Mouse (Mus musculus) myocyte (in vitro differentiated cells): ENCODE data around the gene Npsr1. TPM values are rescaled to one million over a fixed set of nuclear protein-coding genes. Genes with fewer than 3 reads are reported as not detected.

Experiments
- H3K27me3 ChIP-seq: one replicate; pipeline ENCODE4 v1.6.1; 2011; ENCODE audit not compliant: control insufficient read depth, insufficient read depth, insufficient read length
- H3K36me3 ChIP-seq: one replicate; pipeline ENCODE4 v1.6.1; 2011; ENCODE audit not compliant: control insufficient read depth, insufficient read depth
- H3K4me2 ChIP-seq: one replicate; pipeline ENCODE4 v1.6.1; 2011; ENCODE audit warnings: low read depth, control low read depth
- H3K4me3 ChIP-seq: one replicate; pipeline ENCODE4 v1.5.1; 2011; ENCODE audit warnings: mild to moderate bottlenecking, control low read depth, moderate library complexity
- H3K79me2 ChIP-seq: one replicate; pipeline ENCODE4 v1.6.1; 2011; ENCODE audit not compliant: control insufficient read depth, insufficient read depth
- H3ac ChIP-seq: one replicate; pipeline ENCODE4 v1.6.1; 2011; ENCODE audit not compliant: control insufficient read depth, insufficient read length
- CEBPB ChIP-seq: IDR thresholded peaks from 2 replicates; pipeline ENCODE4 v1.6.1; 2011; ENCODE audit warnings: mild to moderate bottlenecking, moderate library complexity; ENCODE audit not compliant: poor library complexity, insufficient read depth, severe bottlenecking
- E2F4 ChIP-seq: IDR thresholded peaks from one replicate; pipeline ENCODE4 v1.6.1; 2011; ENCODE audit warnings: mild to moderate bottlenecking, control low read depth, moderate library complexity; ENCODE audit not compliant: insufficient read depth
- MAX ChIP-seq: IDR thresholded peaks from one replicate; pipeline ENCODE4 v1.6.1; 2011; ENCODE audit warnings: low read depth, mild to moderate bottlenecking, control low read depth
- MYOD1 ChIP-seq, 3 experiments: IDR thresholded peaks; one replicate each; pipeline ENCODE4 v1.6.1; 2011; ENCODE audit warnings: control low read depth in 2 of 3, low read depth in 2 of 3, mild to moderate bottlenecking in 2 of 3, moderate library complexity in 1 of 3; ENCODE audit not compliant: insufficient read length in 2 of 3, control insufficient read depth in 1 of 3
- MYOG ChIP-seq, 3 experiments: IDR thresholded peaks; one replicate each; pipeline ENCODE4 v1.6.1; 2011; ENCODE audit warnings: control low read depth in 2 of 3, low read depth in 2 of 3, mild to moderate bottlenecking in 2 of 3; ENCODE audit not compliant: insufficient read length in 2 of 3, control insufficient read depth in 1 of 3, insufficient read depth in 1 of 3
- POLR2A ChIP-seq: IDR thresholded peaks from one replicate; pipeline ENCODE4 v1.6.1; 2011; ENCODE audit warnings: low read depth, mild to moderate bottlenecking, control low read depth, moderate library complexity; ENCODE audit not compliant: insufficient read length
- POLR2AphosphoS2 ChIP-seq: IDR thresholded peaks from one replicate; pipeline ENCODE4 v1.6.1; 2011; ENCODE audit warnings: low read depth, control low read depth; ENCODE audit not compliant: insufficient read length
- REST ChIP-seq: IDR thresholded peaks from one replicate; pipeline ENCODE4 v1.6.1; 2011; ENCODE audit warnings: mild to moderate bottlenecking, control low read depth, moderate library complexity; ENCODE audit not compliant: insufficient read depth, insufficient read length
- SRF ChIP-seq: IDR thresholded peaks from one replicate; pipeline ENCODE4 v1.6.1; 2011; ENCODE audit warnings: low read depth; ENCODE audit not compliant: control insufficient read depth, insufficient read length
- TCF12 ChIP-seq: IDR thresholded peaks from one replicate; pipeline ENCODE4 v1.6.1; 2011; ENCODE audit warnings: mild to moderate bottlenecking, control low read depth; ENCODE audit not compliant: poor library complexity, insufficient read depth, severe bottlenecking
- TCF3 ChIP-seq: IDR thresholded peaks from one replicate; pipeline ENCODE4 v1.6.1; 2011; ENCODE audit warnings: low read depth, control low read depth; ENCODE audit not compliant: insufficient read length
- USF1 ChIP-seq: IDR thresholded peaks from one replicate; pipeline ENCODE4 v1.6.1; 2011; ENCODE audit warnings: low read depth, mild to moderate bottlenecking, control low read depth, moderate library complexity
- polyA plus RNA-seq: library from polyadenylated mRNA; unstranded; fragments of >200 nt; fragmentation: generic; extraction: Trizol; gene quantifications from one replicate; pipeline ENCODE4 v1.2.1, GENCODE M21; 2012; ENCODE audit warnings: missing spikeins

Gene Npsr1
- polyA plus RNA-seq: not detected

- H3K36me3 ChIP-seq: no peaks in the 10 kb centered on the region
- no peak within 1 kb of the TSS for H3K4me3 ChIP-seq
- H3K27me3 ChIP-seq: no peaks in the 10 kb centered on the region
- no peak within 1 kb of the TSS for H3ac ChIP-seq
- H3K4me2 ChIP-seq: no peak within 1 kb of the TSS
- TF ChIP-seq USF1 (no peak), POLR2AphosphoS2 (no peak), CEBPB (no peak), MYOD1 (IDR thresholded peaks at IDR 0.05; ENCODE audit: control insufficient read depth in 1 of 3, insufficient read length in 2 of 3, low read depth in 2 of 3) (no peak), TCF12 (no peak), MYOG (IDR thresholded peaks at IDR 0.05; ENCODE audit: control insufficient read depth in 1 of 3, insufficient read depth in 1 of 3, insufficient read length in 2 of 3, low read depth in 2 of 3) (no peak), MAX (no peak), TCF3 (no peak), POLR2A (no peak), E2F4 (no peak), REST (no peak)
- no peaks in the 10 kb centered on the region for H3K79me2 ChIP-seq
Measured at GRCm38 (mm10) chr9:24097696-24098095, at the start of gene Npsr1. Npsr1 (plus strand) TSS chr9:24097996.

DNA sequence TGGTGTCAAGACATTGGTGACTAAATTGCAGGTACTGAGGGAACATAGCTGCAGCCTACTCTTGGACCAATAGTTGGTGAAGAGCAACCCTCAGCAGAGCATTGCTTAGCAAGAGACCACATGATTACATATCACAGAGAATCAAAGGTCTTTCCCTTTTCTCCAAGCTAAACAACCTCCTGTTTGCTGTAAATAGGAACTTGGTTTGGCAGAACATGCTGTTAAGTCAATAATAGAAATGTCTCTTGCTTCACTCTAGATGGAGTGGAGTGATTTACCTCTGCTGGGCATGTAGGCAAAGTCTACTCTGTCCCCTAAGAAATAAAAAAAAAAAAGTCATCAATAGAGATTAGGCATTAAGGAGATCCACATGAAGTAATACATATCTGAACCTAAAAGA lies 46.3 kb upstream of the Npsr1 start:
- no peaks in the 10 kb centered on the region for H3K36me3 ChIP-seq
- H3K79me2 ChIP-seq: no peaks in the 10 kb centered on the region
- H3ac ChIP-seq: no peak overlapping the region
- no peak for TF ChIP-seq E2F4
- TF ChIP-seq SRF: no peak
- no peak for TF ChIP-seq MYOG (IDR thresholded peaks at IDR 0.05; ENCODE audit: control insufficient read depth in 1 of 3, insufficient read depth in 1 of 3, insufficient read length in 2 of 3, low read depth in 2 of 3)
- TF ChIP-seq REST: no peak
- no peak for TF ChIP-seq POLR2A
- no peak for TF ChIP-seq TCF12
- TF ChIP-seq TCF3: no peak
- TF ChIP-seq POLR2AphosphoS2: no peak
- TF ChIP-seq MYOD1 (IDR thresholded peaks at IDR 0.05; ENCODE audit: control insufficient read depth in 1 of 3, insufficient read length in 2 of 3, low read depth in 2 of 3): no peak
- no peak for TF ChIP-seq USF1
- no peak overlapping the region for H3K4me2 ChIP-seq
- H3K4me3 ChIP-seq: no peak overlapping the region
- H3K27me3 ChIP-seq: no peaks in the 10 kb centered on the region

- Histone ChIP-seq H3K79me2 (no peaks in the 10 kb centered on the region), H3K27me3 (no peaks in the 10 kb centered on the region)
Measured at GRCm38 (mm10) chr9:24063251-24063650, 34.5 kb upstream of the Npsr1 start.

GRCm38 (mm10) chr9:24071664-24072063 lies 26.1 kb upstream of the Npsr1 start:
- Histone ChIP-seq H3K27me3 (no peaks in the 10 kb centered on the region), H3ac (no peak overlapping the region), H3K4me3 (no peak overlapping the region), H3K36me3 (no peaks in the 10 kb centered on the region), H3K4me2 (no peak overlapping the region), H3K79me2 (no peaks in the 10 kb centered on the region)
- no peak for TF ChIP-seq MAX
- TF ChIP-seq E2F4: no peak
- no peak for TF ChIP-seq MYOG (IDR thresholded peaks at IDR 0.05; ENCODE audit: control insufficient read depth in 1 of 3, insufficient read depth in 1 of 3, insufficient read length in 2 of 3, low read depth in 2 of 3)
- no peak for TF ChIP-seq CEBPB
- TF ChIP-seq TCF12: no peak

More at GRCm38 (mm10) chr9:24063251-24063650, 34.5 kb upstream of the Npsr1 start:
- Histone ChIP-seq H3K4me3 (no peak overlapping the region), H3K4me2 (no peak overlapping the region), H3ac (no peak overlapping the region), H3K36me3 (no peaks in the 10 kb centered on the region)
- no peak for TF ChIP-seq POLR2AphosphoS2
- no peak for TF ChIP-seq MYOD1 (IDR thresholded peaks at IDR 0.05; ENCODE audit: control insufficient read depth in 1 of 3, insufficient read length in 2 of 3, low read depth in 2 of 3)
- TF ChIP-seq MAX: no peak
- no peak for TF ChIP-seq SRF
- TF ChIP-seq E2F4: no peak
- TF ChIP-seq TCF12: no peak
- TF ChIP-seq USF1: no peak
- no peak for TF ChIP-seq POLR2A
- no peak for TF ChIP-seq REST
- no peak for TF ChIP-seq MYOG (IDR thresholded peaks at IDR 0.05; ENCODE audit: control insufficient read depth in 1 of 3, insufficient read depth in 1 of 3, insufficient read length in 2 of 3, low read depth in 2 of 3)
- TF ChIP-seq CEBPB: no peak
- TF ChIP-seq TCF3: no peak

DNA sequence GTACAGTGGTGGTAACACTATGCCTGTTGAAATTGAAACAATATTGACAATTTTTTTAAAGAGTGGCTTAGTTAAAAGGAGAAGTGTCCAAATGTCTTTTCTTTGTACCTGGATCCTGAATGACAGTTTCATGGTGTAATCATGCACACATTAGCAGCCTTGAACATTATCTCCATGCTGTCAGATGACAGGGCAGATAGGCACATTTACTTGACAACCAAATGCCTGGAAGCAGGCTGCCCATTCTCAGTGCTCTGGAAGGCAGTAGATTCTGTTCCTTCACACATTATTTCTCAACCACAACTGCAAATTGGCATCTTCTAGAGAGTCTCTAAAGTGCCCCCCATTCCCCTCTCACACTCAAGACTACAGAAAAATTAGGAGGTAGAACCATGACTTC lies 20.2 kb upstream of the Npsr1 start:
- Histone ChIP-seq H3K27me3 (no peaks in the 10 kb centered on the region), H3K4me2 (no peak overlapping the region), H3ac (no peak overlapping the region), H3K79me2 (no peaks in the 10 kb centered on the region), H3K4me3 (no peak overlapping the region), H3K36me3 (no peaks in the 10 kb centered on the region)
- TF ChIP-seq USF1: no peak
- TF ChIP-seq REST: no peak
- no peak for TF ChIP-seq POLR2AphosphoS2
- no peak for TF ChIP-seq TCF3
- TF ChIP-seq CEBPB: no peak
- TF ChIP-seq E2F4: no peak
- no peak for TF ChIP-seq MYOG (IDR thresholded peaks at IDR 0.05; ENCODE audit: control insufficient read depth in 1 of 3, insufficient read depth in 1 of 3, insufficient read length in 2 of 3, low read depth in 2 of 3)
- TF ChIP-seq POLR2A: no peak
- no peak for TF ChIP-seq MAX
- no peak for TF ChIP-seq TCF12
- no peak for TF ChIP-seq SRF
- TF ChIP-seq MYOD1 (IDR thresholded peaks at IDR 0.05; ENCODE audit: control insufficient read depth in 1 of 3, insufficient read length in 2 of 3, low read depth in 2 of 3): no peak
